Mouse (Mus musculus) erythroblast, embryonic 14.5 days (primary cell): ENCODE data around the gene Mapk12. TPM values are rescaled to one million over a fixed set of nuclear protein-coding genes. Genes with fewer than 3 reads are reported as not detected.
A peak's percentile ranks its signal among the peaks of the same experiment; 100 is the strongest.

ENCODE experiments used
- H3K27me3 ChIP-seq: 2 replicates; pipeline ENCODE4 v1.6.1; 2012; ENCODE audit warnings: inconsistent platforms; ENCODE audit not compliant: control insufficient read depth
- H3K36me3 ChIP-seq: 2 replicates; pipeline ENCODE4 v1.6.1; 2012; ENCODE audit warnings: mild to moderate bottlenecking, inconsistent platforms; ENCODE audit not compliant: control insufficient read depth
- H3K4me1 ChIP-seq: 2 replicates; pipeline ENCODE4 v1.6.1; 2012; ENCODE audit warnings: inconsistent platforms; ENCODE audit not compliant: control insufficient read depth
- H3K4me3 ChIP-seq: replicated peaks from 2 replicates; pipeline ENCODE3; 2012; ENCODE audit warnings: moderate library complexity, mild to moderate bottlenecking, inconsistent platforms
- H3K9me3 ChIP-seq: 2 replicates; pipeline ENCODE4 v1.6.1; 2012; ENCODE audit warnings: low read length, inconsistent platforms, mixed read lengths; ENCODE audit not compliant: control insufficient read depth
- GATA1 ChIP-seq: IDR thresholded peaks from 2 replicates; pipeline ENCODE4 v1.6.1; 2012; ENCODE audit warnings: low read length, inconsistent platforms, mixed read lengths
- TAL1 ChIP-seq: IDR thresholded peaks from 3 replicates; pipeline ENCODE4 v1.6.1; 2012; ENCODE audit warnings: low read length, inconsistent platforms, mixed read lengths
- polyA plus RNA-seq: library from polyadenylated mRNA; stranded (reverse); fragments of >175 nt; gene quantifications from 2 replicates; pipeline ENCODE4 v1.2.3, GENCODE M21; 2012

Gene Mapk12
- polyA plus RNA-seq, 1 experiment, result 0.02 TPM

GRCm38 (mm10) chr15:89172276-89172935 is 31.9 kb upstream of the Mapk12 start:
- TF ChIP-seq TAL1 (no peak), GATA1 (no peak)
- H3K36me3 ChIP-seq, result peaks cover 3% of the 10 kb centered on the region
- H3K4me1 ChIP-seq, result peaks cover 18% of the 10 kb centered on the region
- H3K9me3 ChIP-seq, result no peaks in the 10 kb centered on the region
- H3K4me3 ChIP-seq, result peak overlapping the region; percentile 55
- peaks cover 52% of the 10 kb centered on the region for H3K27me3 ChIP-seq

GRCm38 (mm10) chr15:89171526-89172051 is 31.1 kb upstream of the Mapk12 start:
- peaks cover 7% of the 10 kb centered on the region for H3K36me3 ChIP-seq
- H3K4me3 ChIP-seq, result no peak overlapping the region
- TF ChIP-seq TAL1, result no peak
- TF ChIP-seq GATA1, result no peak
- peaks cover 47% of the 10 kb centered on the region for H3K27me3 ChIP-seq
- H3K9me3 ChIP-seq, result no peaks in the 10 kb centered on the region
- peaks cover 15% of the 10 kb centered on the region for H3K4me1 ChIP-seq

GRCm38 (mm10) chr15:89170102-89170501 is 29.6 kb upstream of the Mapk12 start:
- TF ChIP-seq GATA1, result no peak
- TF ChIP-seq TAL1, result no peak
- H3K4me1 ChIP-seq, result peaks cover 15% of the 10 kb centered on the region

GRCm38 (mm10) chr15:89169431-89169830 is 28.9 kb upstream of the Mapk12 start:
- Histone ChIP-seq H3K36me3 (peaks cover 24% of the 10 kb centered on the region), H3K9me3 (no peaks in the 10 kb centered on the region), H3K4me1 (peaks cover 15% of the 10 kb centered on the region), H3K4me3 (no peak overlapping the region), H3K27me3 (peaks cover 34% of the 10 kb centered on the region)
- no peak for TF ChIP-seq TAL1
- TF ChIP-seq GATA1, result no peak

More at GRCm38 (mm10) chr15:89170102-89170501, 29.6 kb upstream of the Mapk12 start:
- peaks cover 40% of the 10 kb centered on the region for H3K27me3 ChIP-seq
- H3K9me3 ChIP-seq, result no peaks in the 10 kb centered on the region
- H3K36me3 ChIP-seq, result peaks cover 20% of the 10 kb centered on the region
- H3K4me3 ChIP-seq, result no peak overlapping the region

- Histone ChIP-seq H3K36me3 (peaks cover 29% of the 10 kb centered on the region), H3K27me3 (peaks cover 28% of the 10 kb centered on the region)
Observed at GRCm38 (mm10) chr15:89168922-89169321, 28.4 kb upstream of the Mapk12 start.

GRCm38 (mm10) chr15:89165478-89165877 is 25.0 kb upstream of the Mapk12 start:
- Histone ChIP-seq H3K4me1 (peaks cover 2% of the 10 kb centered on the region; the same call in 1 of the 2 replicates), H3K36me3 (peaks cover 42% of the 10 kb centered on the region), H3K4me3 (no peak overlapping the region), H3K27me3 (no peaks in the 10 kb centered on the region), H3K9me3 (no peaks in the 10 kb centered on the region; the same call in 1 of the 2 replicates)
- TF ChIP-seq GATA1, result no peak

More at GRCm38 (mm10) chr15:89168922-89169321, 28.4 kb upstream of the Mapk12 start:
- H3K9me3 ChIP-seq, result no peaks in the 10 kb centered on the region; the same call in 1 of the 2 replicates
- H3K4me1 ChIP-seq, result peaks cover 14% of the 10 kb centered on the region
- H3K4me3 ChIP-seq, result no peak overlapping the region
- TF ChIP-seq TAL1 (no peak), GATA1 (no peak)

GRCm38 (mm10) chr15:89161397-89161796 is 20.9 kb upstream of the Mapk12 start:
- TF ChIP-seq GATA1 (no peak), TAL1 (no peak)
- H3K9me3 ChIP-seq, result no peaks in the 10 kb centered on the region; the same call in 1 of the 2 replicates
- H3K36me3 ChIP-seq, result peaks cover 67% of the 10 kb centered on the region
- H3K27me3 ChIP-seq, result no peaks in the 10 kb centered on the region
- no peaks in the 10 kb centered on the region for H3K4me1 ChIP-seq
- H3K4me3 ChIP-seq, result no peak overlapping the region

- Histone ChIP-seq H3K4me1 (no peaks in the 10 kb centered on the region), H3K9me3 (no peaks in the 10 kb centered on the region; the same call in 1 of the 2 replicates), H3K27me3 (no peaks in the 10 kb centered on the region), H3K36me3 (peaks cover 55% of the 10 kb centered on the region), H3K4me3 (no peak overlapping the region)
- TF ChIP-seq TAL1, result no peak
- TF ChIP-seq GATA1, result no peak
Observed at GRCm38 (mm10) chr15:89158516-89158915, 18.0 kb upstream of the Mapk12 start.

- Histone ChIP-seq H3K36me3 (peaks cover 53% of the 10 kb centered on the region), H3K4me1 (no peaks in the 10 kb centered on the region), H3K9me3 (no peaks in the 10 kb centered on the region; the same call in 1 of the 2 replicates), H3K27me3 (no peaks in the 10 kb centered on the region), H3K4me3 (no peak overlapping the region)
- TF ChIP-seq TAL1, result no peak
Observed at GRCm38 (mm10) chr15:89157954-89158353, 17.5 kb upstream of the Mapk12 start.
